Mouse (Mus musculus): ENCODE results near the gene Msl1.

The Msl1 gene

GRCm38 (mm10) chr11:98776052-98776764 is 19.1 kb upstream of the Msl1 start:
- in situ Hi-C loops (cut with MboI, MseI): no loop called here

DNA sequence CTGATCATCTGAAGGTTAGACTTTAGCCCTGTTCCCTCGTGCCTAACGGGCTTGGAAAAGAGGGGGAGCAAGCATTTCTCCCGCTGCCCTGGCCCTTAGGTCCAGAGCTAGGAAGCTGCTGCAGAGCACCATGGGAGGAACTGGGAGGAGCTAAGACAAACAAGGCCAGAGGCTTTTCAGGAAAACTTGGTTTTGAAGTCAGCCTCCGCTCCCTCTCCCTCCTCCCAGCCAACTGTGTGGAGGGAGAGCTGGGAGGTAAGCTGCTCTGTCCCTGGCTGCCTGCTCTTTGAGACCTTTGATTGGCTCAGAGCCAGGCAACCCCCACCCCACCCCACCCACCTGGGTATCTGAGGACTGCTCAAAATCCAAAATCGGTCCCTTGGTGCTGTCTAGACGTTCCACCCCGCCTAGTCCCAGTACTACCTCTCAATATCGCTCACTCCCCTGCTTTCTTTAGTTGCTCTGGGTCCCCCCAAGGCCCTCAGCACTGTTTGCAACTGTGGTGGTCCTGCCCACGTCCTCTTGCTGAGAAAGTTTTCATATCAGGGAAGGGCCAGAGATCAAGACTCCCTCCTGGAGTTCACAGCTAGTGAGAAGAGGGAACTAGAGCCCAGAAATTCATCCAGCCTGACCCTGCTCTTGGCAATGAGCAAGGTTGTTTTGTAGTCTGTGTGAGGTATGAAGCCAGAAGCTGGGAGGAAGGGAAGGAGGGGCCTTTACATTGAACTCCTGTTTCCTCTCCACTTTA is 18.3 kb upstream of the Msl1 start:
- in situ Hi-C loops (cut with MboI, MseI): no loop called here

- in situ Hi-C loops (cut with MboI, MseI): no loop called here
These were observed 17.4 kb upstream of the Msl1 start for GRCm38 (mm10) chr11:98777888-98778287.

- in situ Hi-C loops (cut with MboI, MseI): no loop called here
These were observed 13.3 kb upstream of the Msl1 start for GRCm38 (mm10) chr11:98781851-98782512.

GRCm38 (mm10) chr11:98782651-98783235 is 12.6 kb upstream of the Msl1 start:
- in situ Hi-C loops (cut with MboI, MseI): no loop called here

DNA sequence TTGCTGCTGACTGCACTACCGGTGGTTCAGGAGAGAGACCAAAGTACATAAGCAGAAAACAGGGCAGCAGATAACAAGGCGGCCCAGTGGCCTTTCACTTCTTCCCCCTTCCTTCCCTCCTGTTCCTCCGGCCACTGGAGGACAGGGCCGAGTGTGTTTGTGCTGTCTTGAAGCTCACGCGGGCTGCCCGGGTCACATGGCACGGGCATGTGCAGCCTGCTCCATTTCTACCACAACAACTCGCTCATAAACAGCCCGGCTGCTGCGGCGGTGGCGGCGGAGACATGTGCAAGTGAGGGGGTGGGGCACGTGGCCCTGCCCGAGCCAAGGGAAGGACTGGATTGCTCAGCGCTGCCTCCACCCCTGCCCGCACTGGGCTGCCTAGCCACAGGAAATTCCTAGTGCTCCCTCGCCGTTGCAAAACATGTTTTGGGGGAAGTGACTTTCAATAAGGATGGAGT is 12.1 kb upstream of the Msl1 start:
- in situ Hi-C loops (cut with MboI, MseI): no loop called here

- in situ Hi-C loops (cut with MboI, MseI): no loop called here
These were observed 11.2 kb upstream of the Msl1 start for GRCm38 (mm10) chr11:98784139-98784538.

- in situ Hi-C loops (cut with MboI, MseI): loop anchor here (5.0 kb wide), 1 partner anchor 68 kb away; no protein-coding TSS in a partner anchor
These were observed 10.1 kb upstream of the Msl1 start for GRCm38 (mm10) chr11:98785214-98785613.

DNA sequence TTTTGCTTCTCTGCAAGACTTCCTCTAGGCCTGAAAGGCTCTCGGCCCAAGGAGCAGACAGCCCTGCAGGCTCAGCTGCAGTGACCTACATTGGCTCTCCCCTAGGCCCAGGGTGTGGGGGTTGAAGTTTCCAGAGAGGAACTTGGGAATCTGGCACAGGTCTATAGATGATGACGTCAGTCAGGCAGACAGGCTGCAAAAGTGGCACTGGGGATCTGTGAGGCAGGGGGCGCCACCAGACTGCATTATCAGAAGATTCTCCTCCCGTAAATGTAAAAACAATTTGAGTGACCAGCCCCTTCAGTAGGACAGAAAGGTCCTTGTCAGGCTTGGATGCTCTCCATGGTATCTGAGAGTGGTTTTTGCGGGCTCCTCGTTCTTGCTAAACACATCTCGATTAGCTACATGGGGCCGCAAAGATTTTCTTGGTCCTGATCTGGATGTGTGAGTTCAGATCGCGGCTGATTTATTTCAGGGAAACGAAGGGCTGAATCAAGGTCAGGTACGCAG is 9.5 kb upstream of the Msl1 start:
- in situ Hi-C loops (cut with MboI, MseI): loop anchor here (5.0 kb wide), 1 partner anchor 69 kb away; no protein-coding TSS in a partner anchor

- in situ Hi-C loops (cut with MboI, MseI): loop anchor here (5.0 kb wide), 1 partner anchor 69 kb away; no protein-coding TSS in a partner anchor
These were observed 8.7 kb upstream of the Msl1 start for GRCm38 (mm10) chr11:98786359-98787214.

DNA sequence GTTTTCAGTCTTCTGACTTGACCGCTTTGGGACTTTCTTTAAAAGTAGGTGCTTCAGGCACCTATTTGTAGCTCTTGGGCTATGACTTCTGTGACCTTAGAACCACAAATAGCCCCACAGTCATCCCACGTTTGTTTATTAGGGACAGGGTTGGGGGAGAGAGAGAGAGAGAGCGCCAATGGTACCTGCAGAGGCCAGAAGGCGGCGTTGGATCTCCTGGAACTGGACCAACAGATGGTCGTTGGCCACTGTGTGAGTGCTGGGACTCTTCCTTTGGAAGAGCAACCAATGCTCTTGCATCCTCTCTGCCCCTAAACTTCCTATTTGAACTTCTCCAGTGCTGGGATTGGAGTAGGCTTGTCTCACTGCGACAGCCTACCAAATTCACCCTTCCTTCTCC is 8.1 kb upstream of the Msl1 start:
- in situ Hi-C loops (cut with MboI, MseI): loop anchor here (5.0 kb wide), 1 partner anchor 70 kb away; no protein-coding TSS in a partner anchor

DNA sequence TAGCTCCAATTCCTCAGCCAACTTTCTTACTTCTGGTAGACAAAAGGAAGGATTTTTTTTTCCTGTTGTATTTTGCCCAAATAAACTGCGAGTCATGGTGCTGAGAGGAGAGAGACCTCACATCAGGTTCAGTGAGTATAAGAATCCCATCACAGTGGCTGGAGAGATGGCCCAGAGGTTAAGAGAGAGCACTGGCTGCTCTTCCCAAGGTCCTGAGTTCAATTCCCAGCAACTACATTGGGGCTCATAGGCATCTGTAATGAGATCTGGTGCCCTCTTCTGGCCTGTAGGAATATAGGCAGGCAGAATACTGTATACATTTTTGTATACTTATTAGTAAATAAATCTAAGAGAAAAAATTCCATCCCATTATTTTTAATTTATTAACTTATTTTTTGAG is 7.6 kb upstream of the Msl1 start:
- in situ Hi-C loops (cut with MboI, MseI): loop anchor here (5.0 kb wide), 1 partner anchor 70 kb away; no protein-coding TSS in a partner anchor

- in situ Hi-C loops (cut with MboI, MseI): loop anchor here (5.0 kb wide), 1 partner anchor 71 kb away; no protein-coding TSS in a partner anchor
These were observed 7.2 kb upstream of the Msl1 start for GRCm38 (mm10) chr11:98788139-98788538.

- in situ Hi-C loops (cut with MboI, MseI): loop anchor here (5.0 kb wide), 1 partner anchor 71 kb away; no protein-coding TSS in a partner anchor
These were observed 6.6 kb upstream of the Msl1 start for GRCm38 (mm10) chr11:98788550-98789218.

GRCm38 (mm10) chr11:98789219-98789807 is 6.0 kb upstream of the Msl1 start:
- in situ Hi-C loops (cut with MboI, MseI): loop anchor here (5.0 kb wide), 1 partner anchor 72 kb away; no protein-coding TSS in a partner anchor

GRCm38 (mm10) chr11:98789824-98790223 is 5.5 kb upstream of the Msl1 start:
- in situ Hi-C loops (cut with MboI, MseI): loop anchor here (5.0 to 10.0 kb wide), 2 partner anchors 73 to 945 kb away; partner anchors contain the start of gene B230217C12Rik

DNA sequence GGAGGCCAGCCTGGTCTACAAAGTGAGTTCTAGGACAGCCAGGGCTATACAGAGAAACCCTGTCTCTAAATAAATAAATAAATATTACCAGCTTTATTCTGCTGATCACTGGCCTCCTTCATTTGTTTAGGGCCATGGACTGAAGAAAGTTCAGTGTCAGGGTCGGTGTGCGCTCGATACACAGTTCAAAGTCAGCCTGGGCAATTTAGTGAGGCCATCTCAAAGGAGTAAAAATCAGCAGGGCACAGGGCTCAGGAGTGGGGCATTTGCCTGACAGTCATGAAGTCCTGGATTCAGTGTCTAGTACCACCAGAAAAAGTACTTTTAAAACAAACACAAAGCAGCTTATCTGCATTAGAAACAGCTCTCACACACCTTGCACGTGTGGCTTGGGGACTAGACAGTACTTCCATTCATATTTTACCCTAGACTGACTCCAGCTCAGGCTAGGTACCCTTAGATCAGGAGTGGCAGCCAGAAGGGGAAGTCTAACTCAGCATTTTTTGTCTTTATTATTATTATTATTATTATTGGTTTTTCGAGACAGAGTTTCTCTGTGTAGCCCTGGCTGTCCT is 4.6 kb upstream of the Msl1 start:
- in situ Hi-C loops (cut with MboI, MseI): loop anchor here (10.0 kb wide), 1 partner anchor 946 kb away; the partner anchor contains the start of gene B230217C12Rik

GRCm38 (mm10) chr11:98791448-98791847 is 3.9 kb upstream of the Msl1 start:
- in situ Hi-C loops (cut with MboI, MseI): loop anchor here (10.0 kb wide), 1 partner anchor 947 kb away; the partner anchor contains the start of gene B230217C12Rik

- in situ Hi-C loops (cut with MboI, MseI): loop anchor here (10.0 kb wide), 1 partner anchor 947 kb away; the partner anchor contains the start of gene B230217C12Rik
These were observed 3.2 kb upstream of the Msl1 start for GRCm38 (mm10) chr11:98792081-98792480.
